Mouse (Mus musculus) C2C12 (cell line): ENCODE data around the gene Acer3.
A peak's percentile ranks its signal among the peaks of the same experiment; 100 is the strongest.

Source experiments
- CEBPB ChIP-seq: IDR thresholded peaks from one replicate; pipeline ENCODE4 v1.6.1; 2011; ENCODE audit warnings: low read depth, mild to moderate bottlenecking, control low read depth, moderate library complexity
- CTCF ChIP-seq: IDR thresholded peaks from one replicate; pipeline ENCODE4 v1.5.1; 2011; ENCODE audit not compliant: control insufficient read depth, insufficient read depth, insufficient read length
- FOSL1 ChIP-seq: IDR thresholded peaks from one replicate; pipeline ENCODE4 v1.8.0; 2011; ENCODE audit warnings: mild to moderate bottlenecking, low read length; ENCODE audit not compliant: poor library complexity, insufficient read depth, severe bottlenecking
- MAX ChIP-seq: IDR thresholded peaks from one replicate; pipeline ENCODE4 v1.6.1; 2011; ENCODE audit warnings: mild to moderate bottlenecking, control low read depth
- MYOD1 ChIP-seq: IDR thresholded peaks from one replicate; pipeline ENCODE4 v1.6.1; 2011; ENCODE audit warnings: low read depth; ENCODE audit not compliant: control insufficient read depth, insufficient read length
- MYOG ChIP-seq: IDR thresholded peaks from one replicate; pipeline ENCODE4 v1.6.1; 2011; ENCODE audit not compliant: control insufficient read depth, insufficient read length; ENCODE audit errors: extremely low read depth
- USF1 ChIP-seq: IDR thresholded peaks from one replicate; pipeline ENCODE4 v1.6.1; 2011; ENCODE audit warnings: low read depth, mild to moderate bottlenecking, control low read depth, moderate library complexity

DNA sequence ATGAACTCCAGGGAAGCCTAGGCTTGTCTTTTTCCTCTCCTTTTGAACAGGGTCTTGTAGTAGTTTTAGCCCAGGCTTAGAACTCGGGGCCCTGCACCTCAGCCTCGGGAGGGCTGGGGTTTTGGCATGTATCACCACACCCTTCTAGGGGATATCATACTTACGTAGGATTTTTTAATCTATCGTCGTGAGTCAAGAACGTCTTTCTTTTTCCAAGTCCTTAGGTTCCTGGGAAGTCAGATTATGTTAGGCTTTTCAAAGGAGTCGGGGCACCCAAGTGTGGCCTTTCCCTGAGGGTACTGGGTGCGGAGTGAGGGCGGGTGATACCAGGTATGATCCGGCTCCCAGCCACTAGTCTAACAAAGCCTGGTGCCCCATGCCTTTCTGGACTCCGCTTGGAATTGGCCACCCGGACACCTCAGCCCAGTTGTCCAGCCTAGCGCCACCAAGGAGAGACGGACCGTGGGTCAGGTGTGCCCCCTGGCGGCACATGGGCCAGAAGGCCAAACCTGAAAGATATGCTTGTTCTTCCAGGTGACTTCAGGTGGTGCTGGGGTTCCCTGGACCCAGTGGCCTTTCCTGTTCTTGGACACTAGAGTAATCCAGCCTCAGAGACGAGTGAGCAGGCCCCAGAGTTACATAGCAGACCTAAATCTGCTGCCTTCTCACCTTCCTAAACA lies 129.3 kb downstream of the Acer3 start:
- peak; percentile 24 for TF ChIP-seq CTCF
- no peak for TF ChIP-seq MYOG
- TF ChIP-seq MAX: no peak
- no peak for TF ChIP-seq MYOD1
- TF ChIP-seq USF1: no peak
- no peak for TF ChIP-seq CEBPB
- TF ChIP-seq FOSL1: no peak
